Mouse (Mus musculus) C2C12 (cell line): ENCODE measurements around the gene Map3k5. TPM values are rescaled to one million over a fixed set of nuclear protein-coding genes. Genes with fewer than 3 reads are reported as not detected.

Experiments
- H3K27me3 ChIP-seq: one replicate; pipeline ENCODE4 v1.6.1; 2011; ENCODE audit not compliant: control insufficient read depth, insufficient read depth, insufficient read length
- H3K36me3 ChIP-seq: one replicate; pipeline ENCODE4 v1.6.1; 2011; ENCODE audit not compliant: control insufficient read depth, insufficient read depth
- H3K4me3 ChIP-seq: one replicate; pipeline ENCODE4 v1.5.1; 2011; ENCODE audit warnings: mild to moderate bottlenecking, control low read depth; ENCODE audit not compliant: poor library complexity, insufficient read depth, severe bottlenecking
- H3K79me2 ChIP-seq: one replicate; pipeline ENCODE4 v1.6.1; 2011; ENCODE audit not compliant: control insufficient read depth, insufficient read depth
- H3K79me3 ChIP-seq: one replicate; pipeline ENCODE4 v1.6.1; 2011; ENCODE audit warnings: low read depth, control low read depth
- H3ac ChIP-seq: one replicate; pipeline ENCODE3; 2011; ENCODE audit warnings: low read depth; ENCODE audit not compliant: control insufficient read depth, insufficient read length
- CEBPB ChIP-seq: IDR thresholded peaks from one replicate; pipeline ENCODE4 v1.6.1; 2011; ENCODE audit warnings: low read depth, mild to moderate bottlenecking, control low read depth, moderate library complexity
- CTCF ChIP-seq: IDR thresholded peaks from one replicate; pipeline ENCODE4 v1.5.1; 2011; ENCODE audit not compliant: control insufficient read depth, insufficient read depth, insufficient read length
- FOSL1 ChIP-seq: IDR thresholded peaks from one replicate; pipeline ENCODE4 v1.8.0; 2011; ENCODE audit warnings: mild to moderate bottlenecking, low read length; ENCODE audit not compliant: poor library complexity, insufficient read depth, severe bottlenecking
- MAX ChIP-seq: IDR thresholded peaks from one replicate; pipeline ENCODE4 v1.6.1; 2011; ENCODE audit warnings: mild to moderate bottlenecking, control low read depth
- MYOD1 ChIP-seq: IDR thresholded peaks from one replicate; pipeline ENCODE4 v1.6.1; 2011; ENCODE audit warnings: low read depth; ENCODE audit not compliant: control insufficient read depth, insufficient read length
- MYOG ChIP-seq: IDR thresholded peaks from one replicate; pipeline ENCODE4 v1.6.1; 2011; ENCODE audit not compliant: control insufficient read depth, insufficient read length; ENCODE audit errors: extremely low read depth
- USF1 ChIP-seq: IDR thresholded peaks from one replicate; pipeline ENCODE4 v1.6.1; 2011; ENCODE audit warnings: low read depth, mild to moderate bottlenecking, control low read depth, moderate library complexity
- polyA plus RNA-seq: library from polyadenylated mRNA; unstranded; fragments of >200 nt; fragmentation: generic; extraction: Trizol; gene quantifications from one replicate; pipeline ENCODE4 v1.2.1, GENCODE M21; 2012; ENCODE audit warnings: missing spikeins

Map3k5 gene
- polyA plus RNA-seq, 1 experiment: 0.55 TPM

DNA sequence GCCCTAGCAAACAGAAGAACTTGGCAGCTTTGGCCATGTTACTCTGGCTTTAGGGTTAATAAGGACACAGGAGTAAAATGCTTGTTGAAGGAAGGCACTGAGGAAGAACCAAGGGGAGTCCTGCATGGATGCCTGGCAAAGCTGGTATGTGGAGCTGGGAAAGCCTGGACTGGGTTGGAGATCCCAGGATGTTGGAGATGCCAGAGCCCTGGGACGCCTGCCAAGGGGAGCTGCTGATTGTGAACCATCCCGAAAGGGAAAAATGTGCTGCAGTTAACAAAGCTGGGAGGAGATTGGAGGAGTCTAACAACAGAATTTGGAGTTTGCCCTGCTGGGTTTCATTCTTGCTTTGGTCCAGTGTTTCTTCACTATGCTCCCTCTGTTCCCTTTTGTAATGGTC is 97.7 kb downstream of the Map3k5 start:
- no peaks in the 10 kb centered on the region for H3K36me3 ChIP-seq
- no peak overlapping the region for H3ac ChIP-seq

DNA sequence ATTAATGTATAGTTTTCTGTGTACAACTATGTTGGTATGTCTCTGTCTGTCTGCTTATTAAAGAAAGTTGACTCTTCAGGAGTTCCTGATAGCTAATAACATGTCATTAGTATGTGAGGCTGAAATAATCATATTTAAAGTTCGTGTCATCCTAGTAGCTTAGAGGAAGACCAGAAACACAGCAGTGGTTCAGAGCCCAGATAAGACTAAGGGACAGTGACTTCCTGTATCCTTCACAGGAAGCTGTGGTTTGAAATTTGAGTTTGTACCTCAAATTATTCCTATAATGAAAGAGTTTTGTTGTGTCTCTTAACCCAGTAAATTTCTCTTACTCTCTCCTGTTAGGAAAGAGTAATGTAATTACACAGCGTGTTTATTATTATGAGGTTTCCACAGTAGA is 102.1 kb downstream of the Map3k5 start:
- no peak for TF ChIP-seq USF1
- no peak for TF ChIP-seq CEBPB
- no peak for TF ChIP-seq MAX
- no peak for TF ChIP-seq MYOD1
- no peak for TF ChIP-seq CTCF
- no peak for TF ChIP-seq MYOG
- no peak for TF ChIP-seq FOSL1
- Histone ChIP-seq H3K79me2 (no peaks in the 10 kb centered on the region), H3ac (no peak overlapping the region), H3K27me3 (no peaks in the 10 kb centered on the region), H3K4me3 (no peak overlapping the region), H3K79me3 (no peaks in the 10 kb centered on the region), H3K36me3 (no peaks in the 10 kb centered on the region)

More for the DNA sequence above, 97.7 kb downstream of the Map3k5 start:
- no peak overlapping the region for H3K4me3 ChIP-seq
- TF ChIP-seq USF1: no peak
- no peak for TF ChIP-seq CEBPB
- no peak for TF ChIP-seq MYOD1
- TF ChIP-seq FOSL1: no peak
- TF ChIP-seq MYOG: no peak
- TF ChIP-seq MAX: no peak
- TF ChIP-seq CTCF: no peak
- H3K79me3 ChIP-seq: no peaks in the 10 kb centered on the region
- H3K79me2 ChIP-seq: no peaks in the 10 kb centered on the region
- H3K27me3 ChIP-seq: no peaks in the 10 kb centered on the region

DNA sequence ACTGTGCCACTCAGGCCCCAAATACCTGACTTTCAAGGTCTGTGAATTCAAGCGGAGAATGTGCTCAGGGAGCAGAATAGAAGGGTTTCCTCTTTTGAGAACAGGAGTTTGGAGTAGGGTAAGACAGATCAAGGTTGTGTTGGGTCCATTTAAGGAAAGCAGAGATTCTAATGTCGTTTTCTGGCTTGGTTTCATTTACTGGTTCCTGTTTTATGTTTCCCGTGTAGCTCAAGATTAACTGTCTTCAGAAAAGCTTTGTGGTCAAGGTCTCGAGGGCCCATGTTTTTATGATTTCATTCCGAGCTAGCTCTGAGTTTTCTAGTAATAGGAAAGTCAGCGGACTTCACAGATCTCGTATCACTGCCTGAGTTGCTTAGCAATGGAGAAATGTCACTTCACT is 102.6 kb downstream of the Map3k5 start:
- Histone ChIP-seq H3K79me3 (no peaks in the 10 kb centered on the region), H3K79me2 (no peaks in the 10 kb centered on the region), H3K36me3 (no peaks in the 10 kb centered on the region), H3K27me3 (no peaks in the 10 kb centered on the region), H3ac (no peak overlapping the region), H3K4me3 (no peak overlapping the region)
- no peak for TF ChIP-seq MAX
- TF ChIP-seq MYOD1: no peak
- no peak for TF ChIP-seq CTCF
- no peak for TF ChIP-seq USF1
- TF ChIP-seq CEBPB: no peak
- no peak for TF ChIP-seq MYOG
- TF ChIP-seq FOSL1: no peak

DNA sequence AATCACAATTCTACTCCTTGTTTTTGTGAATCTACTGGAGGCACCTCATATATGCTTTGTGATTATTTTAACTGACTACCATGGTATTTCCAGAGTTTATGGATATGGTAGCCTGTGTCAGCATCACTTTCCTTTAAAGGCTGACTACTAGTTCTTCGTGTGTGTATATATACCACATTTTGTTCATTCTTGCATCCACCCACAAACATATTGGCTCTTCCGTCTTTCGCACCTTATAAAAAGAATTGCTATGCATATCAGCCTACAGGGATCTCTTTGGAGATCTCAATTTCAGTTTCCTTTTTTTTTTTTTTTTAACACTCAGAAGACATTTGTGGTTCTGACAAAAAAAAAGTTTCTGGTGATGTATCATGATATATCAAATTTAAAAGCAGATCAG is 105.3 kb downstream of the Map3k5 start:
- H3K4me3 ChIP-seq: no peak overlapping the region
- TF ChIP-seq MYOD1: no peak
- no peak for TF ChIP-seq FOSL1
- TF ChIP-seq MAX: no peak
- TF ChIP-seq CTCF: no peak
- TF ChIP-seq MYOG: no peak
- TF ChIP-seq CEBPB: no peak
- no peak for TF ChIP-seq USF1
- no peaks in the 10 kb centered on the region for H3K79me2 ChIP-seq

DNA sequence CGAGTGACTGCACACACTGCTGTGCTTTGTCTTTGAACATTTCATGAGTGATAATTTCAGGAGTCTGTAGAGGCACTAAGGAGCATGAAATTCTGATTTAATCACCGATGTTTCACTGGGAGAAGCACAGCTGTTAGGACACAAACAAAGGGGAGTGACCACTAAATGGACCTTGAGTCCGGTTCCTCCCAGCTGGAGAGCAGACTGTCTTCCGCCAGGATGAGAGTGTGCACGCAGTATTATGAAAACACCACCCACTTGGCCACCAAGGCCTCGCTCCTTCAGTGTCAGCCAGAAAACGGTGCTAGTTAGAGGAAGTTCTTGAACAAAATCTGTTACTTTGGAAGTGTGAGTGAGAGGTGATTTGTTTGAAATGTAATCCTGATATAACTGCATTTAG is 105.8 kb downstream of the Map3k5 start:
- Histone ChIP-seq H3K27me3 (no peaks in the 10 kb centered on the region), H3K4me3 (no peak overlapping the region), H3K79me3 (no peaks in the 10 kb centered on the region), H3K79me2 (no peaks in the 10 kb centered on the region), H3K36me3 (no peaks in the 10 kb centered on the region), H3ac (no peak overlapping the region)
- TF ChIP-seq MAX (no peak), MYOD1 (no peak), CTCF (no peak), MYOG (no peak), FOSL1 (no peak), CEBPB (no peak), USF1 (no peak)

More for the DNA sequence above, 105.3 kb downstream of the Map3k5 start:
- Histone ChIP-seq H3K27me3 (no peaks in the 10 kb centered on the region), H3ac (no peak overlapping the region), H3K79me3 (no peaks in the 10 kb centered on the region), H3K36me3 (no peaks in the 10 kb centered on the region)

DNA sequence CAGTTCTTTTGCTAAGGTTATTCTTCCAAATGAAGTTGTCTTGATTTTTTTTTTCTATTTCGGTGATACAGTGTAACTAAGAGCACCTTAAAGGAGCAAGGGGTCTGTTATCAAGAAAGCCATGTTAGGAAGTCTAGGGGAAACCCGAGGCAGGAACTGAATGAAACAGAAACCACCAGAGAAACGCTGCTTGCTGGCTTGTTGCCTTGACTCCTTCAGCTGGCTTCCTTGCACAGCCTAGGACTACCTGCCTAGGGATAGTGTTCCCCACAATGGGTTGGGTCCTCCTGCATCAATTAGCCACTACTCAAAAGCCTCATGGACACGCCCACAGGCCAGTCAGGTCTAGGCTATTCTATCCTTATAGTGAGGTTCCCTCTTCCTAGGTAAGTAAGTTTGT is 106.4 kb downstream of the Map3k5 start:
- no peak overlapping the region for H3K4me3 ChIP-seq
- H3K79me3 ChIP-seq: no peaks in the 10 kb centered on the region
- H3K36me3 ChIP-seq: no peaks in the 10 kb centered on the region
- TF ChIP-seq FOSL1 (no peak), MYOD1 (no peak), USF1 (no peak), CTCF (no peak), MYOG (no peak), CEBPB (no peak), MAX (no peak)
- no peak overlapping the region for H3ac ChIP-seq
- H3K27me3 ChIP-seq: no peaks in the 10 kb centered on the region
- no peaks in the 10 kb centered on the region for H3K79me2 ChIP-seq
